Mouse (Mus musculus) neural tube, embryonic 14.5 days (tissue): ENCODE measurements around the gene Tjap1. TPM values are rescaled to one million over a fixed set of nuclear protein-coding genes. Genes with fewer than 3 reads are reported as not detected.

Experiments used
- ATAC-seq: fragments of 200-750 bp; cut with Nextera tagmentation; 2 replicates; pipeline ENCODE4 v1.8.0; 2017; ENCODE audit warnings: low read depth, mild to moderate bottlenecking, moderate TSS enrichment, moderate library complexity
- H3K27ac ChIP-seq: fragments of 300-500 bp; sonication (generic); 2 replicates; pipeline ENCODE4 v1.5.1; 2014; ENCODE audit warnings: low read depth, mild to moderate bottlenecking, control low read depth, low read length, moderate library complexity, mixed read lengths
- H3K27me3 ChIP-seq: fragments of 300-500 bp; sonication (generic); 2 replicates; pipeline ENCODE4 v1.6.1; 2014; ENCODE audit warnings: low read length; ENCODE audit not compliant: control insufficient read depth, insufficient read depth
- H3K36me3 ChIP-seq: fragments of 300-500 bp; sonication (generic); 2 replicates; pipeline ENCODE4 v1.6.1; 2014; ENCODE audit warnings: low read length, mixed read lengths; ENCODE audit not compliant: control insufficient read depth, insufficient read depth
- H3K4me1 ChIP-seq: fragments of 300-500 bp; sonication (generic); 2 replicates; pipeline ENCODE4 v1.6.1; 2014; ENCODE audit warnings: low read length; ENCODE audit not compliant: control insufficient read depth, insufficient read depth
- H3K4me2 ChIP-seq: fragments of 300-500 bp; sonication (generic); 2 replicates; pipeline ENCODE4 v1.6.1; 2014; ENCODE audit warnings: mild to moderate bottlenecking, low read depth, low read length, control low read depth
- H3K4me3 ChIP-seq: fragments of 300-500 bp; sonication (generic); 2 replicates; pipeline ENCODE4 v1.5.1; 2014; ENCODE audit warnings: low read depth, low read length, control low read depth, mixed read lengths
- H3K9ac ChIP-seq: fragments of 300-500 bp; sonication (generic); replicated peaks from 2 replicates; pipeline ENCODE4 v1.6.1; 2014; ENCODE audit warnings: low read depth, mild to moderate bottlenecking, control low read depth, low read length, mixed read lengths
- H3K9me3 ChIP-seq: fragments of 300-500 bp; sonication (generic); 2 replicates; pipeline ENCODE4 v1.6.1; 2016; ENCODE audit warnings: low read length; ENCODE audit not compliant: control insufficient read depth
- WGBS: fragments of 180-500 bp; shearing (Covaris S2); extraction: QIAGEN DNeasy Blood & Tissue Kit; methylation state at CpG from one replicate; pipeline ENCODE4 v1.1.7; 2014; 5-methylcytosine and 5-hydroxymethylcytosine counted together
- polyA plus RNA-seq: library from polyadenylated mRNA; unstranded; fragments of >200 nt; fragmentation: Nextera tagmentation; extraction: Ambion mirVana; gene quantifications from 2 replicates; pipeline ENCODE4 v1.2.1, GENCODE M21; 2014

Gene Tjap1
- polyA plus RNA-seq, 1 experiment from 2014 or later: 21.8 TPM

- Histone ChIP-seq H3K9ac (no peak overlapping the region), H3K4me3 (no peak overlapping the region), H3K4me2 (no peak overlapping the region), H3K27me3 (no peaks in the 10 kb centered on the region), H3K27ac (no peak overlapping the region), H3K36me3 (peaks cover 9% of the 10 kb centered on the region; the same call in 1 of the 2 replicates), H3K9me3 (no peaks in the 10 kb centered on the region), H3K4me1 (no peaks in the 10 kb centered on the region)
- 90% methylated on average over 6 of the region's 6 CpGs for WGBS
- no peak for ATAC-seq
Measured at GRCm38 (mm10) chr17:46275034-46275433, 7.8 kb downstream of the Tjap1 start.

- H3K9ac ChIP-seq: no peak overlapping the region
- WGBS: 86% methylated on average over 6 of the region's 6 CpGs
- ATAC-seq: no peak
Measured at GRCm38 (mm10) chr17:46274465-46274864, 8.4 kb downstream of the Tjap1 start.

GRCm38 (mm10) chr17:46273803-46274236, 9.0 kb downstream of the Tjap1 start:
- H3K9me3 ChIP-seq: no peaks in the 10 kb centered on the region
- 68% methylated on average over 1 of the region's 1 CpGs for WGBS
- H3K4me2 ChIP-seq: no peak overlapping the region
- no peak for ATAC-seq
- peaks cover 13% of the 10 kb centered on the region; the same call in 1 of the 2 replicates for H3K36me3 ChIP-seq
- H3K4me3 ChIP-seq: no peak overlapping the region
- no peaks in the 10 kb centered on the region for H3K27me3 ChIP-seq
- no peak overlapping the region for H3K27ac ChIP-seq
- H3K4me1 ChIP-seq: no peaks in the 10 kb centered on the region
- H3K9ac ChIP-seq: no peak overlapping the region

More at GRCm38 (mm10) chr17:46274465-46274864, 8.4 kb downstream of the Tjap1 start:
- Histone ChIP-seq H3K36me3 (peaks cover 13% of the 10 kb centered on the region; the same call in 1 of the 2 replicates), H3K27me3 (no peaks in the 10 kb centered on the region), H3K27ac (no peak overlapping the region), H3K4me2 (no peak overlapping the region), H3K4me1 (no peaks in the 10 kb centered on the region), H3K9me3 (no peaks in the 10 kb centered on the region), H3K4me3 (no peak overlapping the region)

- H3K27ac ChIP-seq: no peak overlapping the region
- no peak overlapping the region for H3K4me3 ChIP-seq
- H3K27me3 ChIP-seq: no peaks in the 10 kb centered on the region
- no peak overlapping the region for H3K9ac ChIP-seq
- no peak overlapping the region for H3K4me2 ChIP-seq
- no peaks in the 10 kb centered on the region for H3K9me3 ChIP-seq
- 90% methylated on average over 5 of the region's 5 CpGs for WGBS
- H3K36me3 ChIP-seq: peaks cover 13% of the 10 kb centered on the region; the same call in 1 of the 2 replicates
- ATAC-seq: no peak
- H3K4me1 ChIP-seq: no peaks in the 10 kb centered on the region
Measured at GRCm38 (mm10) chr17:46272675-46273074, 10.2 kb downstream of the Tjap1 start.

- 80% methylated on average over 2 of the region's 2 CpGs for WGBS
- H3K9me3 ChIP-seq: no peaks in the 10 kb centered on the region
- H3K27ac ChIP-seq: no peak overlapping the region
- H3K9ac ChIP-seq: no peak overlapping the region
- no peak for ATAC-seq
- peaks cover 17% of the 10 kb centered on the region; the same call in 1 of the 2 replicates for H3K36me3 ChIP-seq
- H3K4me3 ChIP-seq: no peak overlapping the region
- no peaks in the 10 kb centered on the region for H3K4me1 ChIP-seq
- H3K27me3 ChIP-seq: no peaks in the 10 kb centered on the region
- H3K4me2 ChIP-seq: no peak overlapping the region
Measured at GRCm38 (mm10) chr17:46272058-46272457, 10.8 kb downstream of the Tjap1 start.

GRCm38 (mm10) chr17:46269771-46270534, 12.9 kb downstream of the Tjap1 start:
- ATAC-seq: no peak
- Histone ChIP-seq H3K4me2 (no peak overlapping the region), H3K9me3 (no peaks in the 10 kb centered on the region), H3K4me1 (no peaks in the 10 kb centered on the region), H3K4me3 (no peak overlapping the region), H3K27ac (no peak overlapping the region), H3K9ac (no peak overlapping the region), H3K27me3 (no peaks in the 10 kb centered on the region), H3K36me3 (peaks cover 18% of the 10 kb centered on the region; the same call in 1 of the 2 replicates)
- 90% methylated on average over 18 of the region's 19 CpGs for WGBS

- WGBS: 83% methylated on average over 10 of the region's 10 CpGs
- no peak for ATAC-seq
- Histone ChIP-seq H3K4me1 (no peaks in the 10 kb centered on the region), H3K4me3 (no peak overlapping the region), H3K4me2 (no peak overlapping the region), H3K27ac (no peak overlapping the region), H3K27me3 (no peaks in the 10 kb centered on the region), H3K9ac (no peak overlapping the region), H3K9me3 (no peaks in the 10 kb centered on the region), H3K36me3 (peaks cover 23% of the 10 kb centered on the region)
Measured at GRCm38 (mm10) chr17:46268026-46268720, 14.7 kb downstream of the Tjap1 start.

- Histone ChIP-seq H3K27me3 (no peaks in the 10 kb centered on the region), H3K4me2 (no peak overlapping the region), H3K9ac (no peak overlapping the region), H3K27ac (no peak overlapping the region), H3K4me1 (no peaks in the 10 kb centered on the region), H3K9me3 (no peaks in the 10 kb centered on the region), H3K36me3 (peaks cover 27% of the 10 kb centered on the region), H3K4me3 (no peak overlapping the region)
- WGBS: 83% methylated on average over 7 of the region's 7 CpGs
- ATAC-seq: no peak
Measured at GRCm38 (mm10) chr17:46267511-46267910, 15.3 kb downstream of the Tjap1 start.

GRCm38 (mm10) chr17:46266986-46267385, 15.8 kb downstream of the Tjap1 start:
- ATAC-seq: no peak
- Histone ChIP-seq H3K36me3 (peaks cover 33% of the 10 kb centered on the region), H3K27me3 (no peaks in the 10 kb centered on the region)

More at GRCm38 (mm10) chr17:46266986-46267385, 15.8 kb downstream of the Tjap1 start:
- no peak overlapping the region for H3K4me2 ChIP-seq
- H3K27ac ChIP-seq: no peak overlapping the region
- WGBS: 68% methylated on average over 6 of the region's 6 CpGs
- no peaks in the 10 kb centered on the region for H3K9me3 ChIP-seq
- H3K4me1 ChIP-seq: no peaks in the 10 kb centered on the region
- H3K9ac ChIP-seq: no peak overlapping the region
- no peak overlapping the region for H3K4me3 ChIP-seq
